Mouse (Mus musculus) lung, postnatal 0 days (tissue): ENCODE measurements around the gene Catip.

Experiments used
- CTCF ChIP-seq: IDR thresholded peaks from 2 replicates; pipeline ENCODE4 v1.5.1; 2016; ENCODE audit warnings: antibody characterized with exemption, mild to moderate bottlenecking
- EP300 ChIP-seq: IDR thresholded peaks from 2 replicates; pipeline ENCODE4 v1.6.1; 2016; ENCODE audit warnings: antibody characterized with exemption, mild to moderate bottlenecking, control low read depth

GRCm38 (mm10) chr1:74401015-74401702 is 39.3 kb downstream of the Catip start:
- TF ChIP-seq CTCF (no peak), EP300 (no peak)
